ENCODE assay signal across 15 mouse cellular contexts in the genomic region with DNA sequence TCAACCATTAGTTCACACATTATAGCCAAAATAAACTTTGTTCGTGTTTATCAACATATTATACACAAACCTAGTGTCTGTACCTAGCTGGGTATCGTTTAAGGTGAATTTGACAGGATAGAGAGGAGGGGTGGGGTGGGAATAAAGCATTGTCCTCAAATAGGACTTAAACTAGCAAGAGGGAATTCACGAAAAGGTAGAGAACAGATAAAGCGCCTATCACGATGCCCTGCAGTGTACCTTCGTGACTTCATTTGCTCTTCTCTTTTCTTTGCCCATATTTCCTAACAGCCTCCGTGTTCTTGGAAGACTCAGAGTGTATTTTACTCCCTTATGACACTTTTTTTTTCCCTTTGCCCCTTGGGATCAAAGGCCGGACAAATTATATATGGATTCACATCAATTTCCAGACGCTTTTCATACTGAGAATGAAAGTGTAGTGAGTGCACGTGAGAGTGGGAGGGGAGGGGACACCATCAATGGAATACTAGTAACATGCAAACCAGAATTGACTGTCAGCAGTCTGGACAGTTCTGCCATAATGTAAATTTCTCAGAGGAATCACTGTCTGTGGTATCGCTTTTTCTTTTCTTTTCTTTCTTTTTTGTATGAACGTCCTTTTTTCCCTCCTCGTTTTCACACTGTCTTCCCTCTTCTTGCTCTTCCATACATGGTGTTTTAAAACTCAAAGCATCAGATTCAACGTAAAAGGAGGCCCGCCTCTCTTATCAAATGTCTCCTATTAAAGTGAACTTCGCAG. TPM values are rescaled to one million over a fixed set of nuclear protein-coding genes. Genes with fewer than 3 reads are reported as not detected.
A peak's percentile ranks its signal among the peaks of the same experiment; 100 is the strongest.
DNase-seq lines count a peak whose midpoint lies in the region; ATAC-seq and TF ChIP-seq lines count a peak whose summit lies in the region.
"Had no signal": no experiment of that assay in that cellular context is flagged by ENCODE, and none has a peak within 500 bp of the region (broad histone marks: within the 10 kb centered on the region; RNA-seq: fewer than 3 reads in every experiment).

No protein-coding gene starts in this region.

- 2% methylated on average over 16 of the region's 16 CpGs for WGBS in neural tube, embryonic 13.5 days
- WGBS in midbrain, embryonic 11.5 days = 2% methylated on average over 16 of the region's 16 CpGs
- 15% methylated on average over 16 of the region's 16 CpGs for WGBS in thymus, adult 2 months

- 0 out of 2 replicates have a peak overlapping the region, but pooled peaks have one; percentile 13 for H3K4me2 ChIP-seq in neural tube, embryonic 13.5 days
- H3K4me2 ChIP-seq in midbrain, embryonic 11.5 days = no peak overlapping the region

- H3K9ac ChIP-seq in neural tube, embryonic 13.5 days = no peak overlapping the region
- no peak overlapping the region for H3K9ac ChIP-seq in midbrain, embryonic 11.5 days (ENCODE audit: low read length)
- H3K9ac ChIP-seq: heart, embryonic 15.5 days; lung, embryonic 15.5 days had no signal

- no peak overlapping the region for H3K4me3 ChIP-seq in neural tube, embryonic 13.5 days
- H3K4me3 ChIP-seq in midbrain, embryonic 11.5 days (ENCODE audit: low read depth, low read length) = no peak overlapping the region
- no peak overlapping the region for H3K4me3 ChIP-seq in thymus, adult 2 months (ENCODE audit: control insufficient read depth, insufficient read depth, low read length)

- no peak for ATAC-seq in neural tube, embryonic 13.5 days (ENCODE audit: low read depth)
- ATAC-seq in midbrain, embryonic 11.5 days (ENCODE audit: low FRiP score) = no peak

- peaks cover 89% of the 10 kb centered on the region for H3K27me3 ChIP-seq in neural tube, embryonic 13.5 days
- peaks cover 69% of the 10 kb centered on the region for H3K27me3 ChIP-seq in midbrain, embryonic 11.5 days (ENCODE audit: control insufficient read depth, insufficient read depth, low read length)
- peaks cover 14% of the 10 kb centered on the region; the same call in 1 of the 2 replicates for H3K27me3 ChIP-seq in thymus, adult 2 months (ENCODE audit: control insufficient read depth, insufficient read depth, low read length)

- no peak for TF ChIP-seq CTCF in thymus, adult 2 months (IDR thresholded peaks at IDR 0.05; ENCODE audit: borderline replicate concordance, control insufficient read depth, extremely low read depth, insufficient read depth, low read length, poor library complexity)

- H3K4me1 ChIP-seq in neural tube, embryonic 13.5 days (replicated peaks) = peaks cover 17% of the 10 kb centered on the region
- peaks cover 14% of the 10 kb centered on the region for H3K4me1 ChIP-seq in midbrain, embryonic 11.5 days (ENCODE audit: control insufficient read depth, insufficient read depth, low read length)
- peaks cover 7% of the 10 kb centered on the region; the same call in 1 of the 2 replicates for H3K4me1 ChIP-seq in thymus, adult 2 months (replicated peaks; ENCODE audit: control insufficient read depth, insufficient read depth, low read length)

- no peaks in the 10 kb centered on the region for H3K9me3 ChIP-seq in neural tube, embryonic 13.5 days
- H3K9me3 ChIP-seq in midbrain, embryonic 11.5 days (ENCODE audit: control insufficient read depth, low read length) = no peaks in the 10 kb centered on the region
- H3K9me3 ChIP-seq: heart, embryonic 15.5 days; lung, embryonic 15.5 days; neural tube, embryonic 15.5 days had no signal

- H3K27ac ChIP-seq in neural tube, embryonic 13.5 days (replicated peaks) = no peak overlapping the region
- no peak overlapping the region for H3K27ac ChIP-seq in midbrain, embryonic 11.5 days (ENCODE audit: low read depth, low read length)
- no peak overlapping the region for H3K27ac ChIP-seq in thymus, adult 2 months (ENCODE audit: control insufficient read depth, insufficient read depth, low read length)
- H3K27ac ChIP-seq: heart, embryonic 15.5 days; lung, embryonic 15.5 days; neural tube, embryonic 15.5 days had no signal

- DNase-seq in heart, postnatal 10 days = peak; percentile 11 to 20
- DNase-seq in heart, adult 9 months (ENCODE audit: low spot score in 2 of 2) = no peak
- no peak for DNase-seq in neural tube, embryonic 10.5 days (ENCODE audit: extremely low spot score, low spot score)
- DNase-seq in midbrain, embryonic 11.5 days (ENCODE audit: low spot score, missing footprints) = peak; percentile 91
- DNase-seq in left cerebral cortex, postnatal 4 days = no peak
- DNase-seq in thymus, adult 2 months = no peak
- no peak for DNase-seq in adrenal gland, postnatal 36 days
- DNase-seq: kidney, adult 8-10 months; layer of hippocampus, adult 9-11 months; thymus, postnatal 25 days had no signal

- intact Hi-C loops in heart, postnatal 10 days (cut with DNase I) = no loop called here
- intact Hi-C loops in left cerebral cortex, postnatal 4 days (cut with DNase I) = loop anchor here (5.0 kb wide), 1 partner anchor 560 kb away; no protein-coding TSS in a partner anchor

- no peak for TF ChIP-seq POLR2A in thymus, adult 2 months (IDR thresholded peaks at IDR 0.05; ENCODE audit: control insufficient read depth, extremely low read depth, insufficient read depth, low read length, poor library complexity)

- no peaks in the 10 kb centered on the region for H3K36me3 ChIP-seq in neural tube, embryonic 13.5 days
- no peaks in the 10 kb centered on the region for H3K36me3 ChIP-seq in midbrain, embryonic 11.5 days (ENCODE audit: control insufficient read depth, insufficient read depth, low read length)
- no peaks in the 10 kb centered on the region for H3K36me3 ChIP-seq in thymus, adult 2 months (ENCODE audit: control insufficient read depth, insufficient read depth, low read length)
- H3K36me3 ChIP-seq: heart, embryonic 15.5 days; lung, embryonic 15.5 days; neural tube, embryonic 15.5 days had no signal

RNA-seq across cellular contexts. Expression of a gene that starts 8.8 kb away (rescaled TPM):
- 10 to 100 TPM; 19.3 to 20.4 TPM for total RNA-seq in heart, postnatal 10 days (2021)
- polyA plus RNA-seq in neural tube, embryonic 13.5 days (2015; fragmentation: Nextera tagmentation; extraction: Ambion mirVana) = 34.5 and 39.0 TPM in 2 replicates
- 59.6 and 61.7 TPM in 2 replicates for polyA plus RNA-seq in midbrain, embryonic 11.5 days (2014; fragmentation: Nextera tagmentation; extraction: Ambion mirVana)
- 10 to 100 TPM; 30.2 to 31.4 TPM for total RNA-seq in left cerebral cortex, postnatal 4 days (2021)
- polyA plus RNA-seq in thymus, adult 2 months (2012; rRNA removed) = 4.7 and 5.1 TPM in 2 replicates
- 10 to 100 TPM; 29.2 to 29.7 TPM for total RNA-seq in adrenal gland, postnatal 36 days (2021)

RNA-seq across cellular contexts. Expression of a gene that starts 9.2 kb away (rescaled TPM):
- 1 to 10 TPM in 1 of 2 experiments, under 1 TPM in 1; 0.79 to 1.6 TPM for total RNA-seq in heart, postnatal 10 days (2021)
- 18.6 and 18.9 TPM in 2 replicates for polyA plus RNA-seq in neural tube, embryonic 13.5 days (2015; fragmentation: Nextera tagmentation; extraction: Ambion mirVana)
- polyA plus RNA-seq in midbrain, embryonic 11.5 days (2014; fragmentation: Nextera tagmentation; extraction: Ambion mirVana) = 54.3 and 57.8 TPM in 2 replicates
- total RNA-seq in left cerebral cortex, postnatal 4 days (2021) = under 1 TPM in 1 of 2 experiments, not detected in 1; 0.76 TPM
- 0.47 and 0.51 TPM in 2 replicates for polyA plus RNA-seq in thymus, adult 2 months (2012; rRNA removed)
- total RNA-seq in adrenal gland, postnatal 36 days (2021) = 1 to 10 TPM; 1.4 to 3.7 TPM
- total RNA-seq: megakaryocyte-erythroid progenitor cell, adult 5-6 weeks had no signal

Comparison
In these comparisons a context has a peak if more than half of its experiments do, and no peak if none do; other contexts are left out.
1. DNase-seq: peak in heart, postnatal 10 days (2 of 2) and midbrain, embryonic 11.5 days (single experiment); none in heart, adult 9 months (0 of 2), neural tube, embryonic 10.5 days (single experiment), left cerebral cortex, postnatal 4 days (single experiment), thymus, adult 2 months (single experiment) and adrenal gland, postnatal 36 days (0 of 2).